In genomic region chr11:78182450-78182849, GRCm38 (mm10) we compare ENCODE assay signal across 8 mouse cellular contexts. TPM values are rescaled to one million over a fixed set of nuclear protein-coding genes. Genes with fewer than 3 reads are reported as not detected.
DNase-seq lines count a peak whose midpoint lies in the region; ATAC-seq and TF ChIP-seq lines count a peak whose summit lies in the region.

No protein-coding gene starts in this region.

- TF ChIP-seq CTCF in gastrocnemius, adult 2 months (IDR thresholded peaks at IDR 0.05): no peak
- no peak for TF ChIP-seq CTCF in thymus, adult 2 months (IDR thresholded peaks at IDR 0.05; ENCODE audit: borderline replicate concordance, control insufficient read depth, extremely low read depth, insufficient read depth, low read length, poor library complexity)
- no peak for TF ChIP-seq CTCF in stomach, postnatal 0 days (IDR thresholded peaks at IDR 0.05; ENCODE audit: low read depth)

- H3K4me1 ChIP-seq in thymus, adult 2 months (replicated peaks; ENCODE audit: control insufficient read depth, insufficient read depth, low read length): peaks cover 8% of the 10 kb centered on the region
- H3K4me1 ChIP-seq in liver, embryonic 11.5 days (replicated peaks; ENCODE audit: control insufficient read depth, insufficient read depth, low read length): peaks cover 15% of the 10 kb centered on the region
- no peaks in the 10 kb centered on the region for H3K4me1 ChIP-seq in stomach, postnatal 0 days (replicated peaks; ENCODE audit: control insufficient read depth, insufficient read depth)

- peak overlapping the region; percentile 92 for H3K4me2 ChIP-seq in liver, embryonic 11.5 days
- peak overlapping the region; percentile 63 for H3K4me2 ChIP-seq in stomach, postnatal 0 days (replicated peaks; ENCODE audit: low read depth)

- peak overlapping the region; percentile 85 for H3K4me3 ChIP-seq in gastrocnemius, adult 2 months
- H3K4me3 ChIP-seq in thymus, adult 2 months (ENCODE audit: control insufficient read depth, insufficient read depth, low read length): peak overlapping the region; percentile 99
- peak overlapping the region; percentile 98 for H3K4me3 ChIP-seq in liver, embryonic 11.5 days (ENCODE audit: low read depth, low read length)
- H3K4me3 ChIP-seq in stomach, postnatal 0 days (ENCODE audit: low read depth, low read length): peak overlapping the region; percentile 84

- TF ChIP-seq EP300 in stomach, postnatal 0 days (optimal IDR thresholded peaks at IDR 0.05): no peak

- ATAC-seq in liver, embryonic 11.5 days (replicated peaks; ENCODE audit: low FRiP score): no peak
- ATAC-seq in stomach, postnatal 0 days (ENCODE audit: low FRiP score, low TSS enrichment): no peak

- peaks cover 17% of the 10 kb centered on the region for H3K36me3 ChIP-seq in thymus, adult 2 months (ENCODE audit: control insufficient read depth, insufficient read depth, low read length)
- peaks cover 26% of the 10 kb centered on the region for H3K36me3 ChIP-seq in liver, embryonic 11.5 days (ENCODE audit: control insufficient read depth, insufficient read depth, low read length)
- H3K36me3 ChIP-seq in stomach, postnatal 0 days (ENCODE audit: control insufficient read depth, insufficient read depth, low read length): peaks cover 3% of the 10 kb centered on the region; the same call in 1 of the 2 replicates

- no peak for TF ChIP-seq POLR2A in thymus, adult 2 months (IDR thresholded peaks at IDR 0.05; ENCODE audit: control insufficient read depth, extremely low read depth, insufficient read depth, low read length, poor library complexity)

- 6% methylated on average over 7 of the region's 7 CpGs for WGBS in thymus, adult 2 months
- WGBS in liver, embryonic 11.5 days: 3% methylated on average over 7 of the region's 7 CpGs
- 5% methylated on average over 7 of the region's 7 CpGs for WGBS in stomach, postnatal 0 days

- intact Hi-C loops in gastrocnemius, adult 2 months (cut with DNase I): no loop called here

- peak overlapping the region; percentile 91 for H3K27ac ChIP-seq in gastrocnemius, adult 2 months
- H3K27ac ChIP-seq in thymus, adult 2 months (ENCODE audit: control insufficient read depth, insufficient read depth, low read length): no peak overlapping the region
- peak overlapping the region; percentile 95 for H3K27ac ChIP-seq in liver, embryonic 11.5 days (ENCODE audit: low read depth, low read length)
- H3K27ac ChIP-seq in stomach, postnatal 0 days (replicated peaks): no peak overlapping the region

- H3K9ac ChIP-seq in liver, embryonic 11.5 days (ENCODE audit: low read depth, low read length): peak overlapping the region; percentile 93
- H3K9ac ChIP-seq in stomach, postnatal 0 days (ENCODE audit: low read length): peak overlapping the region; percentile 91

- H3K27me3 ChIP-seq in thymus, adult 2 months (ENCODE audit: control insufficient read depth, insufficient read depth, low read length): no peaks in the 10 kb centered on the region; the same call in 1 of the 2 replicates
- peaks cover 8% of the 10 kb centered on the region for H3K27me3 ChIP-seq in liver, embryonic 11.5 days (replicated peaks; ENCODE audit: control insufficient read depth, insufficient read depth, low read length)
- H3K27me3 ChIP-seq in stomach, postnatal 0 days (ENCODE audit: control insufficient read depth, insufficient read depth, low read length): no peaks in the 10 kb centered on the region

- no peak for DNase-seq in gastrocnemius, adult 2 months
- DNase-seq in gastrocnemius, postnatal 4 days (ENCODE audit: low spot score in 2 of 2): no peak
- no peak for DNase-seq in thymus, adult 2 months
- DNase-seq in thymus, postnatal 36 days: no peak
- DNase-seq in liver, embryonic 11.5 days (ENCODE audit: low spot score): no peak
- no peak for DNase-seq in stomach, postnatal 0 days (ENCODE audit: low spot score)
- no peak for DNase-seq in adrenal gland, adult 18-20 months (ENCODE audit: low spot score in 2 of 2)
- no peak for DNase-seq in embryo, embryonic 10 days (ENCODE audit: low spot score)

- no peaks in the 10 kb centered on the region for H3K9me3 ChIP-seq in liver, embryonic 11.5 days (ENCODE audit: control insufficient read depth, low read length)
- H3K9me3 ChIP-seq in stomach, postnatal 0 days (ENCODE audit: control insufficient read depth, low read length): no peaks in the 10 kb centered on the region

RNA-seq across cellular contexts. Expression of gene Rpl23a, which starts 0.9 kb away (rescaled TPM):
- 100 to 1,000 TPM; 760 to 970 TPM for total RNA-seq in gastrocnemius, adult 2 months (2021)
- 1,000 to 10,000 TPM; 1,488 to 1,617 TPM for total RNA-seq in gastrocnemius, postnatal 4 days (2021)
- polyA plus RNA-seq in thymus, adult 2 months (2012; rRNA removed): 193 and 312 TPM in 2 replicates
- polyA plus RNA-seq in liver, embryonic 11.5 days (2014; fragmentation: Nextera tagmentation; extraction: Ambion mirVana): 1,588 and 1,766 TPM in 2 replicates
- 1,145 and 1,168 TPM in 2 replicates for polyA plus RNA-seq in stomach, postnatal 0 days (2015; fragmentation: Nextera tagmentation; extraction: Ambion mirVana)
- 1,000 to 10,000 TPM; 1,582 to 1,912 TPM for total RNA-seq in adrenal gland, adult 18-20 months (2021)

RNA-seq across cellular contexts. Expression of gene Rab34, which starts 5.8 kb away (rescaled TPM):
- total RNA-seq in gastrocnemius, adult 2 months (2021): 1 to 10 TPM; 3.3 to 4.6 TPM
- 10 to 100 TPM; 43.9 to 45.7 TPM for total RNA-seq in gastrocnemius, postnatal 4 days (2021)
- 15.4 and 18.5 TPM in 2 replicates for polyA plus RNA-seq in thymus, adult 2 months (2012; rRNA removed)
- polyA plus RNA-seq in liver, embryonic 11.5 days (2014; fragmentation: Nextera tagmentation; extraction: Ambion mirVana): 42.6 and 45.3 TPM in 2 replicates
- polyA plus RNA-seq in stomach, postnatal 0 days (2015; fragmentation: Nextera tagmentation; extraction: Ambion mirVana): 59.0 and 61.4 TPM in 2 replicates
- 10 to 100 TPM; 69.9 to 71.9 TPM for total RNA-seq in adrenal gland, adult 18-20 months (2021)

RNA-seq across cellular contexts. Expression of gene Tlcd1, which starts 5.9 kb away (rescaled TPM):
- total RNA-seq in gastrocnemius, adult 2 months (2021): 1 to 10 TPM; 1.3 to 1.7 TPM
- total RNA-seq in gastrocnemius, postnatal 4 days (2021): 10 to 100 TPM; 12.6 to 16.0 TPM
- polyA plus RNA-seq in thymus, adult 2 months (2012; rRNA removed): 30.0 and 33.1 TPM in 2 replicates
- 52.5 and 57.5 TPM in 2 replicates for polyA plus RNA-seq in liver, embryonic 11.5 days (2014; fragmentation: Nextera tagmentation; extraction: Ambion mirVana)
- 41.3 and 45.6 TPM in 2 replicates for polyA plus RNA-seq in stomach, postnatal 0 days (2015; fragmentation: Nextera tagmentation; extraction: Ambion mirVana)
- total RNA-seq in adrenal gland, adult 18-20 months (2021): 10 to 100 TPM; 54.7 to 76.5 TPM

RNA-seq across cellular contexts. Expression of gene Nek8, which starts 6.0 kb away (rescaled TPM):
- total RNA-seq in gastrocnemius, adult 2 months (2021): under 1 TPM; 0.36 to 0.75 TPM
- total RNA-seq in gastrocnemius, postnatal 4 days (2021): 1 to 10 TPM; 6.6 to 7.5 TPM
- 27.0 and 27.4 TPM in 2 replicates for polyA plus RNA-seq in thymus, adult 2 months (2012; rRNA removed)
- polyA plus RNA-seq in liver, embryonic 11.5 days (2014; fragmentation: Nextera tagmentation; extraction: Ambion mirVana): 13.1 and 14.3 TPM in 2 replicates
- polyA plus RNA-seq in stomach, postnatal 0 days (2015; fragmentation: Nextera tagmentation; extraction: Ambion mirVana): 6.4 and 7.4 TPM in 2 replicates
- 10 to 100 TPM in 1 of 2 experiments, 1 to 10 TPM in 1; 9.8 to 12.8 TPM for total RNA-seq in adrenal gland, adult 18-20 months (2021)

RNA-seq across cellular contexts. Expression of gene Proca1, which starts 10.7 kb away (rescaled TPM):
- total RNA-seq in gastrocnemius, adult 2 months (2021): under 1 TPM in 1 of 2 experiments, not detected in 1; 0.81 TPM
- 1 to 10 TPM; 1.9 to 2.4 TPM for total RNA-seq in gastrocnemius, postnatal 4 days (2021)
- polyA plus RNA-seq in thymus, adult 2 months (2012; rRNA removed): 0.23 and 0.66 TPM in 2 replicates
- polyA plus RNA-seq in liver, embryonic 11.5 days (2014; fragmentation: Nextera tagmentation; extraction: Ambion mirVana): 1.6 and 2.5 TPM in 2 replicates
- polyA plus RNA-seq in stomach, postnatal 0 days (2015; fragmentation: Nextera tagmentation; extraction: Ambion mirVana): 0.98 and 1.0 TPM in 2 replicates
- total RNA-seq in adrenal gland, adult 18-20 months (2021): 10 to 100 TPM; 14.6 to 22.9 TPM

Comparison
In these comparisons a context has a peak if more than half of its experiments do, and no peak if none do; other contexts are left out.
1. RNA of gene Rab34, which starts 5.8 kb away (total RNA-seq): 69.9 to 71.9 TPM in adrenal gland, adult 18-20 months and 43.9 to 45.7 TPM in gastrocnemius, postnatal 4 days; 3.3 to 4.6 TPM in gastrocnemius, adult 2 months; every median in the first group is over 4 times any median in the second.
2. RNA of gene Tlcd1, which starts 5.9 kb away (total RNA-seq): 54.7 to 76.5 TPM in adrenal gland, adult 18-20 months and 12.6 to 16.0 TPM in gastrocnemius, postnatal 4 days; 1.3 to 1.7 TPM in gastrocnemius, adult 2 months; every median in the first group is over 4 times any median in the second.
3. H3K27ac ChIP-seq: peak in gastrocnemius, adult 2 months (single experiment) and liver, embryonic 11.5 days (single experiment); none in thymus, adult 2 months (single experiment) and stomach, postnatal 0 days (single experiment).
4. Peak in every context shown above with its lines, with median percentiles within 50 percentile points of each other: H3K4me3 ChIP-seq.